28 mouse cellular contexts compared by ENCODE assay signal in the genomic region with DNA sequence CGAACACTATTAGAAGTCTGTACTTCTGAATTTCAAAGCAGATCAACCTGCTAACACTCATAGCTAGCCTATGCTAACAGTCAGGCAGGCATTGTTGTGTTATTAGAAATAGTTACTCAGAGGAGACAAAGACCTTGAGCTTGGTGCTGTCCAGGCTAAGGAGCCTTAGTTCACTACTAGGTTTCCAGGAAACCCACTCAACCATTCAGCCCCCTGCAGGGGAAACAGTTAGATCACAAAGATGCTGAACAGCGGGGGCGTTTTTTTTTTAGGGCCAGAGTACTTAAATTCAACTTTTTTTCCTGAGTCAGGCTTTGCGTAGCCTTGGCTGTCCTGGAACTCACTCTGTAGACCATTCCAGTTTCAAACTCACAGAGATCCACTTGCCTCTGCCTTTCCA.
"Had no signal": no experiment of that assay in that cellular context is flagged by ENCODE, and none has a peak within 500 bp of the region (broad histone marks: within the 10 kb centered on the region; RNA-seq: fewer than 3 reads in every experiment).

No protein-coding gene starts in this region.

- ATAC-seq: hindbrain, embryonic 16.5 days; inflammation-experienced regulatory T-cells, adult 6 months; intestine, embryonic 15.5 days; intestine, postnatal 0 days; liver, embryonic 12.5 days had no signal

- H3K27me3 ChIP-seq: heart, embryonic 12.5 days; hindbrain, embryonic 12.5 days; intestine, embryonic 15.5 days; kidney, embryonic 15.5 days; limb, embryonic 13.5 days; limb, embryonic 15.5 days; liver, embryonic 12.5 days had no signal

- DNase-seq: gastrocnemius, adult 2 months; gastrocnemius, postnatal 10 days; gastrocnemius, postnatal 25 days; heart, adult 18-20 months; heart, postnatal 10 days; heart, postnatal 4 days; kidney, adult 18-20 months; kidney, adult 9 months; kidney, postnatal 14 days; kidney, postnatal 4 days; left cerebral cortex, postnatal 4 days had no signal

- H3K9me3 ChIP-seq: heart, embryonic 10.5 days; heart, embryonic 12.5 days; hindbrain, embryonic 10.5 days; hindbrain, embryonic 12.5 days; intestine, embryonic 15.5 days; kidney, embryonic 15.5 days; limb, embryonic 13.5 days; limb, embryonic 15.5 days; liver, embryonic 12.5 days had no signal

- H3K27ac ChIP-seq: gastrocnemius, adult 2 months; heart, embryonic 10.5 days; hindbrain, embryonic 10.5 days; hindbrain, embryonic 12.5 days; hindbrain, embryonic 14.5 days; intestine, embryonic 15.5 days; kidney, embryonic 15.5 days; kidney, postnatal 0 days; layer of hippocampus, adult 2 months; left cerebral cortex, adult 2 months; limb, embryonic 13.5 days; limb, embryonic 15.5 days; liver, embryonic 12.5 days; liver, embryonic 14.5 days had no signal

- H3K4me1 ChIP-seq: heart, embryonic 10.5 days; heart, embryonic 12.5 days; hindbrain, embryonic 12.5 days; intestine, embryonic 15.5 days; kidney, embryonic 15.5 days; limb, embryonic 13.5 days; limb, embryonic 15.5 days; liver, embryonic 12.5 days had no signal

- H3K36me3 ChIP-seq: heart, embryonic 10.5 days; heart, embryonic 12.5 days; hindbrain, embryonic 10.5 days; hindbrain, embryonic 12.5 days; intestine, embryonic 15.5 days; kidney, embryonic 15.5 days; limb, embryonic 13.5 days; limb, embryonic 15.5 days; liver, embryonic 12.5 days had no signal

- H3K9ac ChIP-seq: heart, embryonic 12.5 days; hindbrain, embryonic 12.5 days; hindbrain, embryonic 14.5 days; intestine, embryonic 15.5 days; kidney, embryonic 15.5 days; limb, embryonic 13.5 days; limb, embryonic 15.5 days; liver, embryonic 12.5 days; liver, embryonic 14.5 days had no signal

- H3K4me2 ChIP-seq: heart, embryonic 12.5 days; hindbrain, embryonic 12.5 days; hindbrain, embryonic 14.5 days; intestine, embryonic 15.5 days; kidney, embryonic 15.5 days; limb, embryonic 13.5 days; limb, embryonic 15.5 days; liver, embryonic 12.5 days had no signal

- H3K4me3 ChIP-seq: gastrocnemius, adult 2 months; heart, embryonic 10.5 days; heart, embryonic 12.5 days; hindbrain, embryonic 10.5 days; hindbrain, embryonic 12.5 days; intestine, embryonic 15.5 days; kidney, embryonic 15.5 days; layer of hippocampus, adult 2 months; left cerebral cortex, adult 2 months; limb, embryonic 13.5 days; limb, embryonic 15.5 days; liver, embryonic 12.5 days had no signal
